Mouse (Mus musculus) stomach, embryonic 14.5 days (tissue): ENCODE results near the gene Appl2. TPM values are rescaled to one million over a fixed set of nuclear protein-coding genes. Genes with fewer than 3 reads are reported as not detected.
A peak's percentile ranks its signal among the peaks of the same experiment; 100 is the strongest.
"Not testable (repeated sequence)": the region's sequence is repeated elsewhere in the genome, so short reads cannot be mapped to it uniquely, and the experiment has no call there.

Source experiments
- ATAC-seq: fragments of 200-750 bp; cut with Nextera tagmentation; 2 replicates; pipeline ENCODE4 v1.8.0; 2017; ENCODE audit warnings: low read depth, moderate TSS enrichment; ENCODE audit not compliant: insufficient number of reproducible peaks, insufficient read depth, low FRiP score
- H3K27ac ChIP-seq: fragments of 300-500 bp; sonication (generic); 2 replicates; pipeline ENCODE4 v1.5.1; 2014; ENCODE audit warnings: mild to moderate bottlenecking, low read length, moderate library complexity, mixed read lengths
- H3K27me3 ChIP-seq: fragments of 300-500 bp; sonication (generic); 2 replicates; pipeline ENCODE4 v1.6.1; 2014; ENCODE audit warnings: low read length, control low read depth, mixed read lengths; ENCODE audit not compliant: control insufficient read depth, insufficient read depth
- H3K36me3 ChIP-seq: fragments of 300-500 bp; sonication (generic); 2 replicates; pipeline ENCODE4 v1.6.1; 2014; ENCODE audit warnings: mild to moderate bottlenecking, control low read depth, low read length, moderate library complexity, mixed read lengths; ENCODE audit not compliant: control insufficient read depth, insufficient read depth
- H3K4me1 ChIP-seq: fragments of 300-500 bp; sonication (generic); 2 replicates; pipeline ENCODE4 v1.6.1; 2014; ENCODE audit warnings: low read length, control low read depth, mixed read lengths; ENCODE audit not compliant: control insufficient read depth, insufficient read depth
- H3K4me2 ChIP-seq: fragments of 300-500 bp; sonication (generic); replicated peaks from 2 replicates; pipeline ENCODE4 v1.6.1; 2014; ENCODE audit warnings: low read depth, low read length, control low read depth
- H3K4me3 ChIP-seq: fragments of 300-500 bp; sonication (generic); 2 replicates; pipeline ENCODE4 v1.5.1; 2014; ENCODE audit warnings: low read depth, low read length, control low read depth
- H3K9ac ChIP-seq: fragments of 300-500 bp; sonication (generic); replicated peaks from 2 replicates; pipeline ENCODE4 v1.6.1; 2014; ENCODE audit warnings: low read depth, mild to moderate bottlenecking, control low read depth, low read length, moderate library complexity, mixed read lengths
- H3K9me3 ChIP-seq: fragments of 300-500 bp; sonication (generic); 2 replicates; pipeline ENCODE4 v1.6.1; 2016; ENCODE audit warnings: low read depth, low read length, control low read depth; ENCODE audit not compliant: control insufficient read depth
- WGBS: fragments of 180-500 bp; shearing (Covaris S2); extraction: QIAGEN DNeasy Blood & Tissue Kit; methylation state at CpG from one replicate; pipeline ENCODE4 v1.1.7; 2014; 5-methylcytosine and 5-hydroxymethylcytosine counted together
- polyA plus RNA-seq: library from polyadenylated mRNA; unstranded; fragments of >200 nt; fragmentation: Nextera tagmentation; extraction: Ambion mirVana; gene quantifications from 2 replicates; pipeline ENCODE4 v1.2.1, GENCODE M21; 2014

The Appl2 gene
- polyA plus RNA-seq, 1 experiment from 2014 or later = 54.0 TPM

- 93% methylated on average over 2 of the region's 2 CpGs for WGBS
- Histone ChIP-seq H3K9ac (no peak overlapping the region), H3K27ac (no peak overlapping the region), H3K9me3 (no peaks in the 10 kb centered on the region), H3K36me3 (no peaks in the 10 kb centered on the region), H3K4me3 (no peak overlapping the region), H3K27me3 (no peaks in the 10 kb centered on the region), H3K4me2 (no peak overlapping the region), H3K4me1 (no peaks in the 10 kb centered on the region)
- ATAC-seq = no peak
Measured at GRCm38 (mm10) chr10:83654591-83654990, 6.1 kb upstream of the Appl2 start.

- H3K9ac ChIP-seq, H3K4me2 ChIP-seq, H3K9me3 ChIP-seq, H3K4me3 ChIP-seq, H3K27ac ChIP-seq, H3K27me3 ChIP-seq, H3K4me1 ChIP-seq, H3K36me3 ChIP-seq, ATAC-seq: not testable (repeated sequence)
- 89% methylated on average over 19 of the region's 19 CpGs for WGBS
Measured at GRCm38 (mm10) chr10:83652205-83652866, 3.8 kb upstream of the Appl2 start.

- peak overlapping the region; percentile 76 for H3K27ac ChIP-seq
- no peak for ATAC-seq
- no peaks in the 10 kb centered on the region for H3K27me3 ChIP-seq
- WGBS = 33% methylated on average over 6 of the region's 6 CpGs
- H3K9ac ChIP-seq = peak overlapping the region; percentile 78
- peaks cover 9% of the 10 kb centered on the region; the same call in 1 of the 2 replicates for H3K4me1 ChIP-seq
- H3K4me3 ChIP-seq = peak overlapping the region; percentile 77
- H3K36me3 ChIP-seq = no peaks in the 10 kb centered on the region
- peak overlapping the region; percentile 68 for H3K4me2 ChIP-seq
- H3K9me3 ChIP-seq = no peaks in the 10 kb centered on the region
Measured at GRCm38 (mm10) chr10:83649037-83649436, 499 bp upstream of the Appl2 start.

DNA sequence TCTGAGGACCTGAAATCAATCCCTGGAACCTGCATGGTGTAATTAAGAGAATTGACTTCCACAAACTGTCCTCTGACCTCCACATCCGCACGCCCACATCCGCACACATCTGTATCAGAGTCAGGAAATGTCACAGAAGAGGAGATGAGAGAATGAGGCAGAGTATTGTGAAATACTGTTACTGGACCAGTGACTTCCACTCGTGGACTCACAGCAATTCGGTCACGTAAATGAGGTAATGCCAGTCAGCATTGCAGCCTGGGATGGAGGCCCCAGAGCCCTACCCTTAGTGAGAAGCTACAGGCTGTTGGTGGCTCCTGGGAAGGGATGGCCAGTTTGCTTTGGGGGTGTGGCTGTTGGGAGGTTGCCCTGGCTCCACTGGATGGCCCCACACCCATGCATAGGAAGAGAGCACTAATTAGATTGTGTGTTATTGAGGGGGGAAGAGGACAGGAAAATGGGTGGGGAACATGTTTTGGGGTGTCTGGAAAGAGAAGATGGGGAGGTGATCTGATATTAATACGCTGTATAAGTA, 2.1 kb downstream of the Appl2 start:
- peaks cover 14% of the 10 kb centered on the region for H3K4me1 ChIP-seq
- H3K27ac ChIP-seq = peak overlapping the region; percentile 82; the same call in 1 of the 2 replicates
- H3K4me3 ChIP-seq = no peak overlapping the region
- no peaks in the 10 kb centered on the region for H3K27me3 ChIP-seq
- H3K4me2 ChIP-seq = peak overlapping the region; percentile 16
- H3K9ac ChIP-seq = no peak overlapping the region
- H3K9me3 ChIP-seq = no peaks in the 10 kb centered on the region
- H3K36me3 ChIP-seq = no peaks in the 10 kb centered on the region
- 77% methylated on average over 7 of the region's 7 CpGs for WGBS
- no peak for ATAC-seq

DNA sequence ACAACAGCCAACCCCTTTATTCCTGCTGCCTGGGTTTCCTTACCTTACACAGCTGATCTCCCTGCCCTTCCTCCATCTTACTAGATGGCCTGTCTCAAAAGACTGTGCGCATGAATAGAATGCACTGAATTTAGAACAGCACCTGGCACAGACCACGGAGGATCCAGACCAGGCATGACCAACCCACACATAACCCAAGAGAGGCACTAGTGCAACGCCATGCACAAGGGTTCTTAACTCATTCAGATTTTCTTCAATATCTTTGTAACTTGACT, 2.9 kb downstream of the Appl2 start:
- ATAC-seq = no peak
- WGBS = 89% methylated on average over 3 of the region's 3 CpGs
- H3K9ac ChIP-seq = no peak overlapping the region

GRCm38 (mm10) chr10:83644865-83645715, 3.4 kb downstream of the Appl2 start:
- no peak overlapping the region for H3K9ac ChIP-seq

More for the DNA sequence above, 2.9 kb downstream of the Appl2 start:
- no peaks in the 10 kb centered on the region for H3K27me3 ChIP-seq
- no peak overlapping the region for H3K4me3 ChIP-seq
- H3K4me1 ChIP-seq = peaks cover 14% of the 10 kb centered on the region
- H3K36me3 ChIP-seq = no peaks in the 10 kb centered on the region
- H3K27ac ChIP-seq = peak overlapping the region; percentile 82
- no peak overlapping the region for H3K4me2 ChIP-seq
- H3K9me3 ChIP-seq = no peaks in the 10 kb centered on the region

DNA sequence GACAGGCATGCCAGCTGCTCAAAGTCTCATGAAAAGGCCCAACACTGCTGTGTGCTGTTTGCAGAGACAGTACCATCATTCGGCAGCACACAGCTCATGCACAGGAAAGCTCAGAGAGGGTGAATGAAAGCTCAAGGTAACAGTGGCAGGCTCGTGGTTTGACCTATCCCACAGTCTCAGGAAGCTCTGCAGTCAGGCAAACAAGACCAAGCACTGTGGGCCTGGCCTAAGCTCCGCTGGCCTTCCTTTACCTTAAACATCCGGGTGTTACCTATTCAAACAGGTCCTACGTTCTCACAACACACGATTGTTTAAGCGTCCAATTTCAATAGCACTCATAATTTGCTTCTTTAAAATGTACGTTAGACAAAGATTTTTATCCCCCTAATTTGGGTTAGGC, 4.4 kb downstream of the Appl2 start:
- peaks cover 13% of the 10 kb centered on the region for H3K4me1 ChIP-seq

More at GRCm38 (mm10) chr10:83644865-83645715, 3.4 kb downstream of the Appl2 start:
- Histone ChIP-seq H3K27me3 (no peaks in the 10 kb centered on the region), H3K4me3 (no peak overlapping the region), H3K4me2 (0 out of 2 replicates have a peak overlapping the region, but pooled peaks have one; percentile 10), H3K27ac (peak overlapping the region; percentile 82), H3K4me1 (peaks cover 14% of the 10 kb centered on the region), H3K36me3 (no peaks in the 10 kb centered on the region), H3K9me3 (no peaks in the 10 kb centered on the region)
- ATAC-seq = peak; percentile 60
- 50% methylated on average over 16 of the region's 16 CpGs for WGBS

GRCm38 (mm10) chr10:83641641-83642040, 6.9 kb downstream of the Appl2 start:
- no peaks in the 10 kb centered on the region for H3K9me3 ChIP-seq
- 89% methylated on average over 3 of the region's 3 CpGs for WGBS
- H3K27me3 ChIP-seq = no peaks in the 10 kb centered on the region
- no peak overlapping the region for H3K27ac ChIP-seq
- no peak overlapping the region for H3K9ac ChIP-seq
- H3K4me2 ChIP-seq = no peak overlapping the region
- peaks cover 12% of the 10 kb centered on the region for H3K4me1 ChIP-seq
- H3K36me3 ChIP-seq = 0 out of 2 replicates have a peak, but pooled peaks cover 2% of the 10 kb centered on the region
- no peak for ATAC-seq
- no peak overlapping the region for H3K4me3 ChIP-seq

More for the DNA sequence above, 4.4 kb downstream of the Appl2 start:
- no peak overlapping the region for H3K9ac ChIP-seq
- H3K27me3 ChIP-seq = no peaks in the 10 kb centered on the region
- no peak for ATAC-seq
- H3K9me3 ChIP-seq = no peaks in the 10 kb centered on the region
- H3K27ac ChIP-seq = peak overlapping the region; percentile 82
- no peak overlapping the region for H3K4me2 ChIP-seq
- H3K36me3 ChIP-seq = no peaks in the 10 kb centered on the region
- 67% methylated on average over 8 of the region's 8 CpGs for WGBS
- no peak overlapping the region for H3K4me3 ChIP-seq
